Mouse (Mus musculus) liver, embryonic 11.5 days (tissue): Measurements from ENCODE around the gene 1700001P01Rik. TPM values are rescaled to one million over a fixed set of nuclear protein-coding genes. Genes with fewer than 3 reads are reported as not detected.

Source experiments
- ATAC-seq: fragments of 200-750 bp; cut with Nextera tagmentation; replicated peaks from 2 replicates; pipeline ENCODE4 v1.8.0; 2017; ENCODE audit warnings: moderate number of reproducible peaks, mild to moderate bottlenecking, moderate TSS enrichment, moderate library complexity; ENCODE audit not compliant: low FRiP score
- DNase-seq: peaks from one replicate; pipeline ENCODE4 v3.0.0-alpha.2; 2017; ENCODE audit warnings: low spot score
- H3K27ac ChIP-seq: fragments of 300-500 bp; sonication (generic); 2 replicates; pipeline ENCODE4 v1.5.1; 2014; ENCODE audit warnings: mild to moderate bottlenecking, low read depth, low read length, control low read depth
- H3K27me3 ChIP-seq: fragments of 300-500 bp; sonication (generic); replicated peaks from 2 replicates; pipeline ENCODE4 v1.6.1; 2014; ENCODE audit warnings: low read length, mixed read lengths; ENCODE audit not compliant: control insufficient read depth, insufficient read depth
- H3K36me3 ChIP-seq: fragments of 300-500 bp; sonication (generic); 2 replicates; pipeline ENCODE4 v1.6.1; 2014; ENCODE audit warnings: mild to moderate bottlenecking, low read length, moderate library complexity, mixed read lengths; ENCODE audit not compliant: control insufficient read depth, insufficient read depth
- H3K4me1 ChIP-seq: fragments of 300-500 bp; sonication (generic); replicated peaks from 2 replicates; pipeline ENCODE4 v1.6.1; 2014; ENCODE audit warnings: low read length, mixed read lengths; ENCODE audit not compliant: control insufficient read depth, insufficient read depth
- H3K4me2 ChIP-seq: fragments of 300-500 bp; sonication (generic); 2 replicates; pipeline ENCODE4 v1.6.1; 2014; ENCODE audit warnings: mild to moderate bottlenecking, control low read depth, moderate library complexity
- H3K4me3 ChIP-seq: fragments of 300-500 bp; sonication (generic); 2 replicates; pipeline ENCODE4 v1.5.1; 2014; ENCODE audit warnings: low read depth, low read length, control low read depth
- H3K9ac ChIP-seq: fragments of 300-500 bp; sonication (generic); 2 replicates; pipeline ENCODE4 v1.6.1; 2014; ENCODE audit warnings: low read depth, low read length, control low read depth
- H3K9me3 ChIP-seq: fragments of 300-500 bp; sonication (generic); 2 replicates; pipeline ENCODE4 v1.6.1; 2016; ENCODE audit warnings: low read length, inconsistent platforms, mixed read lengths; ENCODE audit not compliant: control insufficient read depth
- WGBS: fragments of 180-500 bp; shearing (Covaris S2); extraction: QIAGEN DNeasy Blood & Tissue Kit; methylation state at CpG from one replicate; pipeline ENCODE4 v1.1.7; 2014; 5-methylcytosine and 5-hydroxymethylcytosine counted together
- microRNA-seq: library from miRNA; unstranded; fragments of <30 nt; microRNA quantifications from one replicate; pipeline ENCODE4, GENCODE M21; 2017; ENCODE audit warnings: borderline number of aligned reads
- polyA plus RNA-seq: library from polyadenylated mRNA; unstranded; fragments of >200 nt; fragmentation: Nextera tagmentation; extraction: Ambion mirVana; gene quantifications from 2 replicates; pipeline ENCODE4 v1.2.1, GENCODE M21; 2014

The 1700001P01Rik gene
- polyA plus RNA-seq, 1 experiment from 2014 or later, result not detected

DNA sequence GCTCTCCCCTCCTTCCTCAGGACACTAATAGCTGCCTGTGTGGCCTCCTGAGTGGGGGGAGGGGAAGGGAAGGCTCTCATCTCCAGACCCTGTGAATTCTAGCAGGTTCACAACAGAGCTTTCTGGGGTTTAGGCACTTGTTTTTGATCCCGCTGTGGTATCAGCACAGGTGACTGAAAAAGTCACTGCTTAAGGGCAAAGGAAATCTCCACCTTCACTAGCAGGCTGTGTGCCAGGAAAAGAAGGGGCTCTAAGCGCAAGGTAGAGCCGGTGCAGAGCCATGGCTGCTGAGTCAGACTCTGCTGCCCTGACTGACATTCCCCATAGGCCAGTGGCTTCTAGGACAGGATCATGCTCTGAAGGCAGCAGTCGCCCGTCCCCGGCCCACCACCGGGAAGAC is 47.0 kb downstream of the 1700001P01Rik start:
- Histone ChIP-seq H3K27me3 (no peaks in the 10 kb centered on the region), H3K36me3 (peaks cover 30% of the 10 kb centered on the region), H3K27ac (0 out of 2 replicates have a peak overlapping the region, but pooled peaks have one; percentile 46), H3K9ac (no peak overlapping the region), H3K4me3 (no peak overlapping the region), H3K4me1 (peaks cover 8% of the 10 kb centered on the region; the same call in 1 of the 2 replicates), H3K9me3 (no peaks in the 10 kb centered on the region), H3K4me2 (no peak overlapping the region)
- 68% methylated on average over 7 of the region's 7 CpGs for WGBS
- DNase-seq (no peak), ATAC-seq (no peak)

DNA sequence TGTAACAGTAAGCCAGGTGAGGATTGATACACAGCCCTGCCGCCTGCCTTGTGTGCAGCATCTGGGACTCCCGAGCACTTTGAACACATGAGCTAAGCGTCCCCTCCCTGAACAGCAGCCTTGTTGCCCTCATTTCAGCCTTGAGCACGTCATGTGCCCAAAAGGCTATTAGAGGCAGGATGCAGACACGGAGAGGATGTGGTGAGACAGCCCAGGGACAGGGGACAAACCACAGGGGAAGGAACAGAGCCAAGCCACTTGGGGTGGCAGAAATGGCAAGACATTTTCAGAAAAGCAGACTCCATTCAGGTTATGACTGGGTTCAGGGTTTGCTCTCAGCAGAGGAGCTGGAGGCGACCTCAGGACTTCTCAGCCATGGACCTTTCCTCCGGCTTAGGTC is 47.4 kb downstream of the 1700001P01Rik start:
- Histone ChIP-seq H3K27me3 (no peaks in the 10 kb centered on the region), H3K36me3 (peaks cover 35% of the 10 kb centered on the region), H3K4me2 (no peak overlapping the region), H3K4me3 (no peak overlapping the region), H3K9me3 (no peaks in the 10 kb centered on the region), H3K27ac (0 out of 2 replicates have a peak overlapping the region, but pooled peaks have one; percentile 46), H3K4me1 (peaks cover 6% of the 10 kb centered on the region; the same call in 1 of the 2 replicates), H3K9ac (no peak overlapping the region)
- ATAC-seq (no peak), DNase-seq (no peak)
- WGBS, result 62% methylated on average over 7 of the region's 7 CpGs

DNA sequence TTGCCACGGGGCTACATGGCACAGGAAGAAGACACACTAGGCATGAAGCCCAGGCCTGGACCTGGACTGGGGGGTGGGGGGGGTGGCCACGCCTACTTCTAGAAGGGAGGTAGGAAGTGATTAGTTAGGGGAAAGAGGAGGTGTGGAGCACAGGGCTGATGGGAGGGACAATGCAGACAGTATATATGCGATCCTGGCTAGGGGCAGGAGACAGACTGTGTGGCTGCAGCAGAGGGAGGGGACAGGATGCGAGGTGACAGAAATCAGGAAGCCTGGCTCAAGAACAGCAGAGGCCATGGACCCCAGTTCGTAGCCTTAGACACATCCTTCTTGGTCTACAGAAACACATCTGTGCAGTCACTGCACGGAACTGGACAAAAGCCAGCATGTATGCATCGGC is 52.0 kb downstream of the 1700001P01Rik start:
- ATAC-seq (no peak), DNase-seq (no peak)
- Histone ChIP-seq H3K27me3 (no peaks in the 10 kb centered on the region), H3K9me3 (no peaks in the 10 kb centered on the region; the same call in 1 of the 2 replicates), H3K4me1 (0 out of 2 replicates have a peak, but pooled peaks cover 2% of the 10 kb centered on the region), H3K4me2 (no peak overlapping the region), H3K4me3 (no peak overlapping the region), H3K36me3 (peaks cover 65% of the 10 kb centered on the region), H3K27ac (no peak overlapping the region), H3K9ac (no peak overlapping the region)
- 60% methylated on average over 7 of the region's 7 CpGs for WGBS

Small RNA genes lying within 50 kb of the gene (microRNA-seq; reads per million reads assigned to microRNA genes)
- 1.1 reads per million for gene Mir8102

Other genes with a start within 250 kb of the 1700001P01Rik start
- 0.13 and 0.14 TPM in 2 replicates for gene Srcin1, start 199.7 kb downstream of the 1700001P01Rik start, polyA plus RNA-seq
- 4.1 and 4.8 TPM in 2 replicates for gene Epop, start 146.2 kb downstream of the 1700001P01Rik start, polyA plus RNA-seq
- gene Mllt6, start 112.5 kb downstream of the 1700001P01Rik start, polyA plus RNA-seq, result 0.97 and 1.0 TPM in 2 replicates
- 18.0 and 21.9 TPM in 2 replicates for gene Cisd3, start 90.1 kb downstream of the 1700001P01Rik start, polyA plus RNA-seq
- gene Pcgf2, start 75.4 kb downstream of the 1700001P01Rik start, polyA plus RNA-seq, result 10.3 and 13.2 TPM in 2 replicates
- gene Psmb3, start 72.5 kb downstream of the 1700001P01Rik start, polyA plus RNA-seq, result 558 and 561 TPM in 2 replicates
- gene Pip4k2b, start 31.2 kb downstream of the 1700001P01Rik start, polyA plus RNA-seq, result 0.95 and 1.7 TPM in 2 replicates
- gene Cwc25, start 9.4 kb downstream of the 1700001P01Rik start, polyA plus RNA-seq, result 12.9 and 13.1 TPM in 2 replicates
- 756 and 842 TPM in 2 replicates for gene Rpl23, start 6.5 kb upstream of the 1700001P01Rik start, polyA plus RNA-seq
- 54.7 and 55.3 TPM in 2 replicates for gene Lasp1, start 23.1 kb upstream of the 1700001P01Rik start, polyA plus RNA-seq
- 3.7 and 5.4 TPM in 2 replicates for gene B230217C12Rik, start 64.9 kb upstream of the 1700001P01Rik start, polyA plus RNA-seq
- 1.1 TPM in 2 replicates for gene Fbxo47, start 108.2 kb upstream of the 1700001P01Rik start, polyA plus RNA-seq
- gene Plxdc1, start 210.5 kb upstream of the 1700001P01Rik start, polyA plus RNA-seq, result 0.47 and 0.77 TPM in 2 replicates
- 24.0 and 31.2 TPM in 2 replicates for gene Arl5c, start 220.3 kb upstream of the 1700001P01Rik start, polyA plus RNA-seq
- 2.1 and 2.2 TPM in 2 replicates for gene Cacnb1, start 247.1 kb upstream of the 1700001P01Rik start, polyA plus RNA-seq